In genomic region chr9:106481676-106482075, GRCm38 (mm10) we compare ENCODE assay signal across 33 mouse cellular contexts. TPM values are rescaled to one million over a fixed set of nuclear protein-coding genes. Genes with fewer than 3 reads are reported as not detected.
DNase-seq lines count a peak whose midpoint lies in the region; ATAC-seq lines count a peak whose summit lies in the region.
"Had no signal": no experiment of that assay in that cellular context is flagged by ENCODE, and none has a peak within 500 bp of the region (broad histone marks: within the 10 kb centered on the region; RNA-seq: fewer than 3 reads in every experiment).

No protein-coding gene starts in this region.

- H3K27ac ChIP-seq in heart, embryonic 10.5 days = no peak overlapping the region
- H3K27ac ChIP-seq: embryonic facial prominence, embryonic 10.5 days; embryonic facial prominence, embryonic 13.5 days; forebrain, embryonic 12.5 days; forebrain, embryonic 15.5 days; heart, embryonic 13.5 days; hindbrain, embryonic 12.5 days; hindbrain, embryonic 15.5 days had no signal

- H3K4me3 ChIP-seq in heart, embryonic 10.5 days = no peak overlapping the region
- H3K4me3 ChIP-seq: embryonic facial prominence, embryonic 10.5 days; embryonic facial prominence, embryonic 13.5 days; erythroblast, embryonic 14.5 days; forebrain, embryonic 12.5 days; forebrain, embryonic 15.5 days; heart, embryonic 13.5 days; hindbrain, embryonic 12.5 days; hindbrain, embryonic 15.5 days had no signal

- peak; percentile 4 for DNase-seq in frontal cortex, postnatal 10 days (ENCODE audit: low spot score in 2 of 2)
- peak; percentile 3 for DNase-seq in heart, postnatal 4 days
- DNase-seq in heart, embryonic 10.5 days (ENCODE audit: low spot score) = no peak
- DNase-seq in right cerebral cortex, postnatal 25 days = peak; percentile 1
- DNase-seq in right cerebral cortex, postnatal 14 days = no peak
- DNase-seq in thymus, postnatal 14 days = peak; percentile 2
- DNase-seq in thymus, postnatal 4 days = no peak
- DNase-seq: adrenal gland, adult 2 months; adrenal gland, postnatal 14 days; cerebellum, adult 18-20 months; cerebellum, adult 9-10 months; cerebellum, postnatal 36 days; embryo, embryonic 11 days had no signal

- ATAC-seq in frontal cortex, adult (ENCODE audit: low TSS enrichment) = no peak
- ATAC-seq: CD4-positive, CD25-positive, alpha-beta regulatory T cell, adult 4 months; forebrain, embryonic 15.5 days had no signal

- no peaks in the 10 kb centered on the region for H3K27me3 ChIP-seq in heart, embryonic 10.5 days (ENCODE audit: insufficient read depth, poor library complexity, severe bottlenecking)
- H3K27me3 ChIP-seq: embryonic facial prominence, embryonic 13.5 days; forebrain, embryonic 12.5 days; forebrain, embryonic 15.5 days; heart, embryonic 13.5 days; hindbrain, embryonic 12.5 days; hindbrain, embryonic 15.5 days had no signal

- H3K9me3 ChIP-seq in heart, embryonic 10.5 days = no peaks in the 10 kb centered on the region
- H3K9me3 ChIP-seq: embryonic facial prominence, embryonic 10.5 days; embryonic facial prominence, embryonic 13.5 days; forebrain, embryonic 12.5 days; forebrain, embryonic 15.5 days; heart, embryonic 13.5 days; hindbrain, embryonic 12.5 days; hindbrain, embryonic 15.5 days had no signal

- WGBS in heart, embryonic 10.5 days = 92% methylated on average over 13 of the region's 13 CpGs

- peaks cover 16% of the 10 kb centered on the region for H3K4me1 ChIP-seq in heart, embryonic 10.5 days

- peaks cover 69% of the 10 kb centered on the region for H3K36me3 ChIP-seq in heart, embryonic 10.5 days

RNA-seq across cellular contexts. Expression of gene Parp3, which starts 4.9 kb away (rescaled TPM):
- total RNA-seq in heart, postnatal 4 days (2021) = 1 to 10 TPM; 7.5 to 8.3 TPM
- 1.4 and 1.7 TPM in 2 replicates for polyA plus RNA-seq in heart, embryonic 10.5 days (2016; fragmentation: Nextera tagmentation; extraction: Ambion mirVana)

RNA-seq across cellular contexts. Expression of gene Rrp9, which starts 5.9 kb away (rescaled TPM):
- total RNA-seq in heart, postnatal 4 days (2021) = 10 to 100 TPM; 21.3 to 23.3 TPM
- 51.3 and 74.6 TPM in 2 replicates for polyA plus RNA-seq in heart, embryonic 10.5 days (2016; fragmentation: Nextera tagmentation; extraction: Ambion mirVana)

RNA-seq across cellular contexts. Expression of gene Gpr62, which starts 15.9 kb away (rescaled TPM):
- under 1 TPM in 1 of 2 experiments, not detected in 1; 0.14 TPM for total RNA-seq in heart, postnatal 4 days (2021)
- 0.14 and 0.35 TPM in 2 replicates for polyA plus RNA-seq in heart, embryonic 10.5 days (2016; fragmentation: Nextera tagmentation; extraction: Ambion mirVana)
- total RNA-seq: adrenal gland, postnatal 14 days; granulocyte monocyte progenitor cell, adult 5-6 weeks; hematopoietic stem cell, adult 5-6 weeks; MEL had no signal
- polyA plus RNA-seq: CD4-positive, CD25-positive, alpha-beta regulatory T cell, adult 4 months; erythroblast, embryonic 14.5 days had no signal

RNA-seq across cellular contexts. Expression of gene Iqcf1, which starts 18.1 kb away (rescaled TPM):
- not detected for total RNA-seq in heart, postnatal 4 days (2021)
- polyA plus RNA-seq in heart, embryonic 10.5 days (2016; fragmentation: Nextera tagmentation; extraction: Ambion mirVana) = not detected in 2 replicates
- total RNA-seq: adrenal gland, adult 2 months; adrenal gland, postnatal 14 days; adrenal gland, postnatal 4 days; gastrocnemius, adult 8-10 months; gastrocnemius, postnatal 36 days; granulocyte monocyte progenitor cell, adult 5-6 weeks; heart, postnatal 14 days; hematopoietic stem cell, adult 5-6 weeks; MEL had no signal
- polyA plus RNA-seq: adrenal gland, adult 2 months; CD4-positive, CD25-positive, alpha-beta regulatory T cell, adult 4 months; cortical plate, adult 2 months; embryonic facial prominence, embryonic 10.5 days; embryonic facial prominence, embryonic 13.5 days; erythroblast, embryonic 14.5 days; forebrain, embryonic 12.5 days; forebrain, embryonic 15.5 days; heart, embryonic 13.5 days; heart, embryonic 16.5 days; hindbrain, embryonic 12.5 days; hindbrain, embryonic 15.5 days; intestine, embryonic 14.5 days had no signal

RNA-seq across cellular contexts. Expression of gene Pcbp4, which starts 28.6 kb away (rescaled TPM):
- total RNA-seq in heart, postnatal 4 days (2021) = 100 to 1,000 TPM in 1 of 2 experiments, 10 to 100 TPM in 1; 96.8 to 101 TPM
- polyA plus RNA-seq in heart, embryonic 10.5 days (2016; fragmentation: Nextera tagmentation; extraction: Ambion mirVana) = 135 and 186 TPM in 2 replicates

Comparison
In these comparisons a context has a peak if more than half of its experiments do, and no peak if none do; other contexts are left out.
1. DNase-seq: peak in frontal cortex, postnatal 10 days (2 of 2), heart, postnatal 4 days (single experiment), right cerebral cortex, postnatal 25 days (single experiment) and thymus, postnatal 14 days (single experiment); none in heart, embryonic 10.5 days (single experiment), right cerebral cortex, postnatal 14 days (single experiment) and thymus, postnatal 4 days (single experiment).